Mouse (Mus musculus) cortical plate, adult 2 months (tissue): ENCODE data around the gene Ephb2.

Experiments used
- CTCF ChIP-seq: fragments of 200-500 bp; IDR thresholded peaks from 2 replicates; pipeline ENCODE4 v1.5.1; 2011; ENCODE audit warnings: mild to moderate bottlenecking, control low read depth, low read length; ENCODE audit not compliant: insufficient read depth; ENCODE audit errors: extremely low read depth
- POLR2A ChIP-seq: fragments of 200-500 bp; IDR thresholded peaks from 2 replicates; pipeline ENCODE4 v1.6.1; 2011; ENCODE audit warnings: mild to moderate bottlenecking, low read length, control low read depth; ENCODE audit not compliant: insufficient read depth; ENCODE audit errors: extremely low read depth

DNA sequence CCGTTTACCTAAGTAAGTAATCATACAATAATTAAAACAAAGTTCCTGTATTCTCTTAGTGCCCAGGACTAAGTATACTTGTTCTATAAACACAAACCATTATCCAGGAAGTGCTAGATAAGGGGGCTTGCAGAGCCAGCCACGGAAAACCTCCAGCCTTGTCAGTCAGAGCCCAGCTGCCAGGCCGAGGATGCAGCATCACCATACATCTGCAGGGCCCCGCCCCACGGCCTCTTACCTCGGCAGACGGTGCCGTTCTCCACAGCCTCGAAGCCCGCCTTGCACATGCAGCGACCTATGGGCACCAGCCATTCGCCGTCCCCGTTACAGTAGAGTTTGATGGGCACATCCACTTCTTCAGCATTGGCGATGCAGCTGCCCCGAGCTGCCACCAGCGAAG, 65.1 kb downstream of the Ephb2 start:
- TF ChIP-seq CTCF: no peak
- TF ChIP-seq POLR2A: no peak
